Mouse (Mus musculus) embryonic facial prominence, embryonic 11.5 days (tissue): ENCODE measurements at regions not wholly inside any gene's neighbourhood (a gene's known extent, or its start where the extent isn't known, plus 50 kb on each side); places are given as distances from the start of the nearest gene placed in this dataset.
A peak's percentile ranks its signal among the peaks of the same experiment; 100 is the strongest.

Source experiments
- ATAC-seq: fragments of 200-750 bp; cut with Nextera tagmentation; replicated peaks from 2 replicates; pipeline ENCODE4 v1.8.0; 2017; ENCODE audit warnings: low read depth; ENCODE audit not compliant: insufficient number of reproducible peaks, low FRiP score, low TSS enrichment
- DNase-seq: peaks from one replicate; pipeline ENCODE4 v3.0.0-alpha.2; 2015; ENCODE audit warnings: low spot score
- H3K27ac ChIP-seq: fragments of 300-500 bp; sonication (generic); replicated peaks from 2 replicates; pipeline ENCODE4 v1.5.1; 2014; ENCODE audit warnings: mild to moderate bottlenecking, low read depth, low read length, control low read depth
- H3K27me3 ChIP-seq: fragments of 300-500 bp; sonication (generic); 2 replicates; pipeline ENCODE4 v1.6.1; 2014; ENCODE audit warnings: mild to moderate bottlenecking, low read length, moderate library complexity, mixed read lengths; ENCODE audit not compliant: control insufficient read depth, insufficient read depth
- H3K36me3 ChIP-seq: fragments of 300-500 bp; sonication (generic); replicated peaks from 2 replicates; pipeline ENCODE4 v1.6.1; 2014; ENCODE audit warnings: low read depth, mild to moderate bottlenecking, low read length, moderate library complexity, mixed read lengths; ENCODE audit not compliant: control insufficient read depth, insufficient read depth
- H3K4me1 ChIP-seq: fragments of 300-500 bp; sonication (generic); 2 replicates; pipeline ENCODE4 v1.6.1; 2014; ENCODE audit warnings: low read length, mixed read lengths; ENCODE audit not compliant: control insufficient read depth, insufficient read depth
- H3K4me2 ChIP-seq: fragments of 300-500 bp; sonication (generic); 2 replicates; pipeline ENCODE4 v1.6.1; 2014; ENCODE audit warnings: low read depth, mild to moderate bottlenecking, control low read depth, low read length, moderate library complexity
- H3K4me3 ChIP-seq: fragments of 300-500 bp; sonication (generic); 2 replicates; pipeline ENCODE4 v1.5.1; 2014; ENCODE audit warnings: low read depth, low read length, control low read depth
- H3K9ac ChIP-seq: fragments of 300-500 bp; sonication (generic); replicated peaks from 2 replicates; pipeline ENCODE4 v1.6.1; 2014; ENCODE audit warnings: mild to moderate bottlenecking, control low read depth, low read length
- H3K9me3 ChIP-seq: fragments of 300-500 bp; sonication (generic); replicated peaks from 2 replicates; pipeline ENCODE4 v1.6.1; 2016; ENCODE audit warnings: mild to moderate bottlenecking, low read length, inconsistent platforms, mixed read lengths; ENCODE audit not compliant: control insufficient read depth
- WGBS: fragments of 180-500 bp; shearing (Covaris S2); extraction: QIAGEN DNeasy Blood & Tissue Kit; methylation state at CpG from one replicate; pipeline ENCODE4 v1.1.7; 2014; 5-methylcytosine and 5-hydroxymethylcytosine counted together

DNA sequence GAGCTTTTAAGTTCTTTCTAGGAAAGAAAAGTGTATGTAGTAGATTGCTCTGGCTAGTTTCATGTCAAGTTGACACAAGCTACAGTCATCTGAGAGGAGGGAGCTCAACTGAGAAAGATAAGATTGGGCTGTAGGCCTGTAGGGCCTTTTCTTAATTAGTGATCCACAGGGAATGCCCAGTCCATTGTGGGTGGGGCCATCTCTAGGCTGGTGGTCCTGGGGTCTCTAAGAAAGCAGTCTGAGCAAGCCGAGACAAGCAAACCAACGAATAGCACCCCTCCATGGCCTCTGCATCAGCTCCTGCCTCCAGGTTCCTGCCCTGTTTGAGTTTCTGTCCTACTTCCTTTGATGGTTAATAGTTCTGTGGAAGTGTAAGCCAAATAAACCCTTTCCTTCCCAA is 86.3 kb upstream of the Atp1a1 start:
- DNase-seq (no peak), ATAC-seq (no peak)
- H3K4me3 ChIP-seq: no peak overlapping the region
- H3K9ac ChIP-seq: no peak overlapping the region
- H3K4me2 ChIP-seq: no peak overlapping the region
- H3K36me3 ChIP-seq: no peaks in the 10 kb centered on the region
- no peak overlapping the region for H3K27ac ChIP-seq
- no peaks in the 10 kb centered on the region for H3K9me3 ChIP-seq
- no peaks in the 10 kb centered on the region for H3K4me1 ChIP-seq
- 55% methylated on average over 2 of the region's 2 CpGs for WGBS
- H3K27me3 ChIP-seq: no peaks in the 10 kb centered on the region

DNA sequence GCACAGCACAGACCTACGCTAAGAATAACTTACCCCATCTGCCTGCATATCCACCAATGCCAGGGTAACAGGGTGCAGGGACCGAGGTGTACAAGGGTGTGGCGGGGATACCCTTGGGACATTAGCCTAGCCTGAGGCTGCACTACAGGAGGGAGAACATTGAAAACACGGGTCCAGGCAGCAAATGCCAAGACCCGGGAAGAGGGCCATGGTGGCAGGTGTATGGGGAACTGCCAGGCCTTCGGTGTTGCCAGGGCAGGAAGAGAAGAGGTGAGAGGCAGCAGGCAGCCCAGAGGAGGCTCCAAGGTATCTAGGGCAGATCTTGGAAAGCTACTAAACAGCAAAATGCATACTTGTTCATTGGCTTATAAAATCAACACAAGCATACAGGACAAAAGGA is 85.7 kb upstream of the Atp1a1 start:
- 87% methylated on average over 6 of the region's 6 CpGs for WGBS
- ATAC-seq: no peak
- DNase-seq: no peak
- Histone ChIP-seq H3K4me1 (no peaks in the 10 kb centered on the region), H3K9me3 (no peaks in the 10 kb centered on the region), H3K27ac (no peak overlapping the region), H3K4me2 (no peak overlapping the region), H3K36me3 (no peaks in the 10 kb centered on the region), H3K4me3 (no peak overlapping the region), H3K27me3 (no peaks in the 10 kb centered on the region), H3K9ac (no peak overlapping the region)

- 82% methylated on average over 7 of the region's 7 CpGs for WGBS
These were observed 80.7 kb upstream of the Atp1a1 start for GRCm38 (mm10) chr3:101685203-101685602.

DNA sequence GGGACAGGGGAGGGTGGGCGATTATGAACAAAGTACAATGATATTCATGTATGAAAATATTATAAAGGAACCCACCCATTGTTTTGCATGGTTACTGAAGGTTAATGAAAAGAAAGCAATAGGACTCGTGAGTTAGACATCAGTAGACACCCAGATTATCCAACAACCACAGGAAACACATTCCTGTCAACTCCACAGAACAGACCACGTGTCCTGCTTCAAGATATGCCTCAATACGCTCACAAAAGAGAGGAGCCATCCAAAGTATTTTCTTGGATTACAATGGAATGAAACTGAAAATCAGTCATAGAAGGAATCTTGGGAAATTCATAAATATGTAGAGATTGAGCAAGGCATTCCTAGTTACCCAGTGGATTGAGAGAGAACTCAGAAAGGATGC is 68.5 kb upstream of the Atp1a1 start:
- H3K4me2 ChIP-seq: no peak overlapping the region
- H3K9ac ChIP-seq: no peak overlapping the region
- ATAC-seq (no peak), DNase-seq (no peak)
- H3K27me3 ChIP-seq: no peaks in the 10 kb centered on the region
- H3K27ac ChIP-seq: no peak overlapping the region
- H3K36me3 ChIP-seq: no peaks in the 10 kb centered on the region
- H3K9me3 ChIP-seq: no peaks in the 10 kb centered on the region
- H3K4me1 ChIP-seq: no peaks in the 10 kb centered on the region
- no peak overlapping the region for H3K4me3 ChIP-seq
- 76% methylated on average over 4 of the region's 4 CpGs for WGBS

More at GRCm38 (mm10) chr3:101685203-101685602, 80.7 kb upstream of the Atp1a1 start:
- DNase-seq: no peak
- Histone ChIP-seq H3K36me3 (no peaks in the 10 kb centered on the region), H3K4me3 (no peak overlapping the region), H3K9ac (no peak overlapping the region), H3K27ac (no peak overlapping the region), H3K27me3 (no peaks in the 10 kb centered on the region), H3K4me1 (no peaks in the 10 kb centered on the region), H3K9me3 (no peaks in the 10 kb centered on the region), H3K4me2 (no peak overlapping the region)
- no peak for ATAC-seq

DNA sequence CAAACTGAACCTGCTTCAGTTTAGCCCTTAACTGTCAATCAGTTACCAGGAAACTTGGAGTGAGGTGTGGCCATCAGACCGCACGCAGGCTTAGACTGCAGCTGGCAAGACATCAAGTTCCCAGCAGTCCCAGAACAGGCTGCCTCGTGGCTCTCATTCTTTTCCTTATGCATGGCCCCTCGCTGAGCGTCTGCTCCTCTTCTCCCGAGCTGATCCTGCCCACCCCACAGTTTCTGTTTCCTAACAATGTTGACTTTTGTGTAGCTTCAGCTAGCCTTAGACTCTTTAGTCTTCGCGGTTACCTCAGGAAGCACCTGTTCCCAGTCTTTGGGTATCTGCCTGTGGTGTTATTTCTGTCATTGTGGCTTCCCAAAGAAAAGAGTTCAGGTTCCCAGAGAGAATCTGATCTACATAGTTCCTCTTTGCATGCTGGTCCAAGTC is 66.1 kb upstream of the Atp1a1 start:
- WGBS: 51% methylated on average over 8 of the region's 8 CpGs
- Histone ChIP-seq H3K4me1 (no peaks in the 10 kb centered on the region), H3K27me3 (no peaks in the 10 kb centered on the region), H3K9ac (no peak overlapping the region), H3K4me2 (no peak overlapping the region), H3K36me3 (no peaks in the 10 kb centered on the region), H3K9me3 (no peaks in the 10 kb centered on the region), H3K4me3 (no peak overlapping the region), H3K27ac (no peak overlapping the region)
- ATAC-seq (no peak), DNase-seq (no peak)

- no peaks in the 10 kb centered on the region for H3K36me3 ChIP-seq
- DNase-seq: no peak
- ATAC-seq: no peak
- H3K9me3 ChIP-seq: no peaks in the 10 kb centered on the region
- no peak overlapping the region for H3K4me2 ChIP-seq
- H3K27ac ChIP-seq: no peak overlapping the region
- H3K4me3 ChIP-seq: no peak overlapping the region
- no peaks in the 10 kb centered on the region for H3K4me1 ChIP-seq
- WGBS: 80% methylated on average over 3 of the region's 3 CpGs
- H3K9ac ChIP-seq: no peak overlapping the region
- H3K27me3 ChIP-seq: no peaks in the 10 kb centered on the region
These were observed 65.3 kb upstream of the Atp1a1 start for GRCm38 (mm10) chr3:101669743-101670142.

GRCm38 (mm10) chr3:101667767-101668387 is 63.4 kb upstream of the Atp1a1 start:
- 67% methylated on average over 10 of the region's 10 CpGs for WGBS
- Histone ChIP-seq H3K9ac (no peak overlapping the region), H3K27ac (no peak overlapping the region), H3K36me3 (no peaks in the 10 kb centered on the region), H3K4me1 (no peaks in the 10 kb centered on the region), H3K4me2 (no peak overlapping the region), H3K9me3 (no peaks in the 10 kb centered on the region), H3K27me3 (no peaks in the 10 kb centered on the region), H3K4me3 (no peak overlapping the region)
- no peak for ATAC-seq
- no peak for DNase-seq

GRCm38 (mm10) chr3:101667186-101667585 is 62.7 kb upstream of the Atp1a1 start:
- Histone ChIP-seq H3K4me2 (no peak overlapping the region), H3K9me3 (no peaks in the 10 kb centered on the region), H3K4me1 (no peaks in the 10 kb centered on the region), H3K27ac (no peak overlapping the region), H3K9ac (no peak overlapping the region), H3K36me3 (no peaks in the 10 kb centered on the region), H3K27me3 (no peaks in the 10 kb centered on the region), H3K4me3 (no peak overlapping the region)
- ATAC-seq: 0 out of 2 replicates have a peak, but pooled peaks have one; percentile 72
- peak; percentile 54 for DNase-seq
- WGBS: 44% methylated on average over 4 of the region's 4 CpGs
